Mouse (Mus musculus): ENCODE measurements around the gene Samhd1.

- no peak for TF ChIP-seq CTCF (IDR thresholded peaks at IDR 0.05; ENCODE audit: low read depth, low read length)
- no peak for TF ChIP-seq POLR2A (IDR thresholded peaks at IDR 0.05; ENCODE audit: borderline replicate concordance, low read depth, low read length)
Measured at GRCm38 (mm10) chr2:157072316-157072990, 62.6 kb downstream of the Samhd1 start.

All from bone marrow macrophage, adult 2 months (primary cell).